Mouse (Mus musculus): ENCODE results near the gene Vkorc1l1. TPM values are rescaled to one million over a fixed set of nuclear protein-coding genes. Genes with fewer than 3 reads are reported as not detected.
A peak's percentile ranks its signal among the peaks of the same experiment; 100 is the strongest.

Vkorc1l1 gene
- polyA plus RNA-seq, 1 experiment from 2014 or later = 31.3 TPM

GRCm38 (mm10) chr5:130021361-130021966 lies 79.7 kb downstream of the Vkorc1l1 start:
- WGBS = 66% methylated on average over 5 of the region's 5 CpGs
- DNase-seq = no peak

DNA sequence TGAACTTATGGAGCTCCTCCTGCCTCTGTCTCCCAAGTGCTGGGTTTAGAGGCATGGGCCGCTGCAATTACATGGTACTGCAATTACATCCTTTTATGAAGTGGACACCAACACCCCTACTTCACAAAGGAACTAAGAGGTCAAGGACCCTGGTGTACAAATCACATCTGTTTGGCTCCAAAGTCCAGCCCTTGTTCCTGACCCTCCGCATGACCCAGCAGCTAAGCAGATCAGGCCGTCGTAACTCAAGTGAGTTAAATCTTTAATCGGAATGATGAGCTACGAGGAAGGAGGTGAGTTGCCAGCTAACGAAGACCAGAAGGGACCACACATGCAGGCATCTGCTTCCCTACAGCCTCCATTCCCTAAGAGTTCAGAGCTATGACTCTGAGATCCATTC lies 80.6 kb downstream of the Vkorc1l1 start:
- WGBS = 86% methylated on average over 7 of the region's 7 CpGs
- Histone ChIP-seq H3K4me2 (ENCODE audit: low read length) (no peak overlapping the region), H3K27me3 (ENCODE audit: control insufficient read depth, insufficient read depth, low read length) (no peaks in the 10 kb centered on the region), H3K9ac (replicated peaks; ENCODE audit: low read length) (no peak overlapping the region), H3K4me1 (ENCODE audit: control insufficient read depth, insufficient read depth, low read length) (peaks cover 4% of the 10 kb centered on the region; the same call in 1 of the 2 replicates), H3K36me3 (ENCODE audit: control insufficient read depth, insufficient read depth, low read length) (no peaks in the 10 kb centered on the region), H3K4me3 (replicated peaks; ENCODE audit: low read depth, low read length) (no peak overlapping the region), H3K27ac (replicated peaks; ENCODE audit: low read depth, low read length) (no peak overlapping the region), H3K9me3 (ENCODE audit: control insufficient read depth, low read length) (no peaks in the 10 kb centered on the region)
- DNase-seq (no peak), ATAC-seq (ENCODE audit: low FRiP score, low TSS enrichment) (no peak)

More at GRCm38 (mm10) chr5:130021361-130021966, 79.7 kb downstream of the Vkorc1l1 start:
- Histone ChIP-seq H3K27me3 (ENCODE audit: control insufficient read depth, insufficient read depth, low read length) (no peaks in the 10 kb centered on the region), H3K4me2 (ENCODE audit: low read length) (no peak overlapping the region), H3K27ac (replicated peaks; ENCODE audit: low read depth, low read length) (no peak overlapping the region), H3K9ac (replicated peaks; ENCODE audit: low read length) (no peak overlapping the region), H3K9me3 (ENCODE audit: control insufficient read depth, low read length) (no peaks in the 10 kb centered on the region), H3K4me3 (replicated peaks; ENCODE audit: low read depth, low read length) (no peak overlapping the region), H3K4me1 (ENCODE audit: control insufficient read depth, insufficient read depth, low read length) (peaks cover 4% of the 10 kb centered on the region; the same call in 1 of the 2 replicates), H3K36me3 (ENCODE audit: control insufficient read depth, insufficient read depth, low read length) (no peaks in the 10 kb centered on the region)
- ATAC-seq (ENCODE audit: low FRiP score, low TSS enrichment) = no peak

DNA sequence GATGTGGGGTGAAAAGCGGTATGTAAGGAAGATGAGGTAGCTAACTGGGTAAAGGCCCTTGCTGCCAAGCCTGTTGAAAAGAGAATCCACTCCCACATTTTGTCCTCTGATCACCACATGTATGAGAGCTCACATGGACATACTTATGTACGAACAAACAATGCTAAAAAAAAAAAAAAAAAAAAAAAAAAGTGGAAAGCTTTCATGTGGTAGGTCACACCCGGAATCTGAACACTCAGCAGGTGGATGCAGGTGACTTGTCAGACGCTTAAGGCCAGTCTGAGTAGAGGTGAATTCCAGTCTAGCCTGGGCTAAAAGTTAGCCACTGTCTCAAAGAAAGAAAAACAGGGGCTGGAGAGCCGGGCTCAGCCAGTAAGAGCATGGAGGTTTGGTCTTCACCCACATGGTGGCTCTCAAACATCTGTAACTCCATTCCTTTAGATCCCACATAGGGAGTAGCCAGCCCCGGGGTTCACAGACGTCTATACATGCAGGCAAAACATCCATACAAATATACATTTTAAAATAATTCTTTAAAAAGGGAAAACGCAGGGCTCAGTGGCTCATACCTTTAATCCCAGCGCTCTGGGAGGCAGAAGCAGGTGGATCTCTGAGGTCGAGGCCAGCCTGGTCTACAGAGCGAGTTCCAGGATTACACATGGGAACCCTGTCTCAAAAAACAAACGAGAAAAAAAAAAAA lies 81.4 kb downstream of the Vkorc1l1 start:
- H3K9ac ChIP-seq (replicated peaks; ENCODE audit: low read length) = peak overlapping the region; percentile 60; the same call in 1 of the 2 replicates
- H3K9me3 ChIP-seq (ENCODE audit: control insufficient read depth, low read length) = no peaks in the 10 kb centered on the region
- DNase-seq = no peak
- H3K27ac ChIP-seq (replicated peaks; ENCODE audit: low read depth, low read length) = no peak overlapping the region
- H3K27me3 ChIP-seq (ENCODE audit: control insufficient read depth, insufficient read depth, low read length) = no peaks in the 10 kb centered on the region
- peaks cover 4% of the 10 kb centered on the region; the same call in 1 of the 2 replicates for H3K4me1 ChIP-seq (ENCODE audit: control insufficient read depth, insufficient read depth, low read length)
- 44% methylated on average over 12 of the region's 12 CpGs for WGBS
- H3K4me2 ChIP-seq (ENCODE audit: low read length) = peak overlapping the region; percentile 93
- H3K4me3 ChIP-seq (replicated peaks; ENCODE audit: low read depth, low read length) = peak overlapping the region; percentile 59
- ATAC-seq (ENCODE audit: low FRiP score, low TSS enrichment) = no peak
- H3K36me3 ChIP-seq (ENCODE audit: control insufficient read depth, insufficient read depth, low read length) = no peaks in the 10 kb centered on the region

DNA sequence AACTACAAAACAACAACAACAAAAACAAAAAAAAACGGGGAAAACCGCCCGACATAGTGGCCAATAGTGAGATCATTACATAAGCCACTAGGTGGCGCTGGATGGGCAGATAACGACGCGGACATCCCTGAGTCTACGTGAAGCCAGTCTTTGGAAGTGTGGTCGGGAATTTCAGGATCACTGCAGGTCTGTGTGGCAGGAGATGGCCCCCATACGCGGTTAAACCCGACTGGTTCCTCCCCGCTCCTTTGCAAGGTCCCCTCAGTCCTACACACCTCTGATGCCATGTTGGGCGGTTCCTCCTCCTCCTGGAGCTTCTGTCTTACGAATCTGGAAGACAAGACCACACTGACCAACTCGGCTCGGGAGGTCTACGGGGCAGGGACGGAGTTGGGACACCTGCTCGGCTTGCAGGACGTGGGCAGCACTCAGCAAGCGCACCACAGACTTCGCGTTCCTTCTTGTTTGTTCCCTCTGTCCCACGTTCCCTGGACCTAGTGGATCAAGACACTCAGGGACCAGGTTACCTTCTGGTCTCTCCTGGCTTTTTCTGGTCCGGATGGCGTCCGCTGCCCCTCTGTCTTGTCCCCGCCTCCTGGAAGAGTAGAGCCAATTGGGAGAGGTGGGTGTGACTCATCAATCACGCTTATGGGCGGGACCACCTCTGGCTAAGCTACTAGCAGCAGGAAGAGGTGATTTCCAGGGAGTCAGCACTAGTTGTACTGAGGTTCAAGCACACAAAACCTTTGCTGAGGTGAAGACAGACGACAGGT lies 82.2 kb downstream of the Vkorc1l1 start:
- under 1% methylated on average over 32 of the region's 32 CpGs for WGBS
- DNase-seq (peak; percentile 94), ATAC-seq (ENCODE audit: low FRiP score, low TSS enrichment) (peak; percentile 82)
- Histone ChIP-seq H3K9me3 (ENCODE audit: control insufficient read depth, low read length) (no peaks in the 10 kb centered on the region), H3K4me1 (ENCODE audit: control insufficient read depth, insufficient read depth, low read length) (peaks cover 4% of the 10 kb centered on the region; the same call in 1 of the 2 replicates), H3K4me3 (replicated peaks; ENCODE audit: low read depth, low read length) (peak overlapping the region; percentile 59), H3K27ac (replicated peaks; ENCODE audit: low read depth, low read length) (peak overlapping the region; percentile 79), H3K4me2 (ENCODE audit: low read length) (peak overlapping the region; percentile 93), H3K9ac (replicated peaks; ENCODE audit: low read length) (peak overlapping the region; percentile 60), H3K27me3 (ENCODE audit: control insufficient read depth, insufficient read depth, low read length) (no peaks in the 10 kb centered on the region), H3K36me3 (ENCODE audit: control insufficient read depth, insufficient read depth, low read length) (no peaks in the 10 kb centered on the region)

- 82% methylated on average over 5 of the region's 5 CpGs for WGBS
- H3K9me3 ChIP-seq (ENCODE audit: control insufficient read depth, low read length) = no peaks in the 10 kb centered on the region
- ATAC-seq (ENCODE audit: low FRiP score, low TSS enrichment) (no peak), DNase-seq (no peak)
- H3K27me3 ChIP-seq (ENCODE audit: control insufficient read depth, insufficient read depth, low read length) = no peaks in the 10 kb centered on the region
- H3K4me2 ChIP-seq (ENCODE audit: low read length) = no peak overlapping the region
- H3K27ac ChIP-seq (replicated peaks; ENCODE audit: low read depth, low read length) = no peak overlapping the region
- no peak overlapping the region for H3K9ac ChIP-seq (replicated peaks; ENCODE audit: low read length)
- H3K4me3 ChIP-seq (replicated peaks; ENCODE audit: low read depth, low read length) = no peak overlapping the region
- H3K4me1 ChIP-seq (ENCODE audit: control insufficient read depth, insufficient read depth, low read length) = peaks cover 12% of the 10 kb centered on the region; the same call in 1 of the 2 replicates
- H3K36me3 ChIP-seq (ENCODE audit: control insufficient read depth, insufficient read depth, low read length) = no peaks in the 10 kb centered on the region
Measured at GRCm38 (mm10) chr5:130027134-130027533, 85.4 kb downstream of the Vkorc1l1 start.

GRCm38 (mm10) chr5:130027696-130028095 lies 85.9 kb downstream of the Vkorc1l1 start:
- H3K4me2 ChIP-seq (ENCODE audit: low read length) = no peak overlapping the region
- H3K9ac ChIP-seq (replicated peaks; ENCODE audit: low read length) = no peak overlapping the region
- no peak overlapping the region for H3K27ac ChIP-seq (replicated peaks; ENCODE audit: low read depth, low read length)
- ATAC-seq (ENCODE audit: low FRiP score, low TSS enrichment) (no peak), DNase-seq (no peak)
- H3K36me3 ChIP-seq (ENCODE audit: control insufficient read depth, insufficient read depth, low read length) = no peaks in the 10 kb centered on the region
- 83% methylated on average over 7 of the region's 7 CpGs for WGBS
- no peaks in the 10 kb centered on the region for H3K27me3 ChIP-seq (ENCODE audit: control insufficient read depth, insufficient read depth, low read length)
- H3K9me3 ChIP-seq (ENCODE audit: control insufficient read depth, low read length) = no peaks in the 10 kb centered on the region
- peaks cover 12% of the 10 kb centered on the region; the same call in 1 of the 2 replicates for H3K4me1 ChIP-seq (ENCODE audit: control insufficient read depth, insufficient read depth, low read length)
- no peak overlapping the region for H3K4me3 ChIP-seq (replicated peaks; ENCODE audit: low read depth, low read length)

DNA sequence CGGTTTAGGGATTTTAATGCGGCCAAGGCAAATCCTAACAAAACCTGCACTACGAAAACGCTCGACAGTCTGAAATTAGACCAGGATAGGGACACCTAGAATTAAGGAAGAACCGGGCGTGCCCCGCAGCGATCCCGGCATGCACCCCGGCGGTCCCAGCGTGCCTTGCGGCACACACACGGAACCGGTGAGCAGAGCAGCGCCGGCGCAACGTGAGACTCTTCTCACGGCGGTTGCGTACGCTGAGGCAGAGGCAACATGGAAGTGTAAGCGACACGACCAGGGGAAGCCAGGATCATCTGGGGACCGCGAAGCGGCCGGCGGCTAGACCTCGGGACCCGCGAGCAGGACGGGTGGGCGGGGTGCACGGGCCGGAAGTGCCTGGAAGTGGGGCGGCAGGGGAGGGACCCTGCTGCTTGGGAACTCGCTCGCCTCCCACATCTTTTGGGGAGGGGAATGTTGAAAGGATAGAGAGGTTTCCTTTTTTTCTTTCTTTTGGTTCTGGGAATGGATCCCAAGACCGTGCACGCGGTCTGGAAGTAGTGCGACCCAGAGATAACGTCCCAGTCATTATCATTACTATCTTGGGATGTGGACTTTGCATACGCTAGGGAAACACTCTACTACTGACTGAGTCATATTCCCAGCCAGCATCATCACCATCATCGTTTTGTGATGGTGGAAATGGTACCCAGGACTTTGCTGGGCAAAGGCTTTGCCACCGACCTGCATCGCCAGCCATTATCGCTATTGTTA lies 87.5 kb downstream of the Vkorc1l1 start, which contains the start of the genes Asl and Crcp:
TSS of gene Asl (minus strand) at position 106 of the 756 bp plus-strand sequence.
TSS of gene Crcp (plus strand) at position 149 of the 756 bp plus-strand sequence.
- DNase-seq (peak; percentile 92), ATAC-seq (ENCODE audit: low FRiP score, low TSS enrichment) (peak; percentile 82)
- Histone ChIP-seq H3K4me2 (ENCODE audit: low read length) (peak within 1 kb of the TSS; percentile 78), H3K4me3 (replicated peaks; ENCODE audit: low read depth, low read length) (peak within 1 kb of the TSS; percentile 70), H3K4me1 (ENCODE audit: control insufficient read depth, insufficient read depth, low read length) (peaks cover 9% of the 10 kb centered on the region; the same call in 1 of the 2 replicates), H3K27ac (replicated peaks; ENCODE audit: low read depth, low read length) (peak within 1 kb of the TSS; percentile 93), H3K9ac (replicated peaks; ENCODE audit: low read length) (peak within 1 kb of the TSS; percentile 90), H3K9me3 (ENCODE audit: control insufficient read depth, low read length) (no peaks in the 10 kb centered on the region), H3K27me3 (ENCODE audit: control insufficient read depth, insufficient read depth, low read length) (no peaks in the 10 kb centered on the region), H3K36me3 (ENCODE audit: control insufficient read depth, insufficient read depth, low read length) (no peaks in the 10 kb centered on the region)
- WGBS = 2% methylated on average over 51 of the region's 51 CpGs

Data from midbrain, embryonic 14.5 days (tissue).